Mouse (Mus musculus) neutrophil, adult 5-6 weeks (primary cell): ENCODE data around the gene H2-Eb2. TPM values are rescaled to one million over a fixed set of nuclear protein-coding genes. Genes with fewer than 3 reads are reported as not detected.
"Not testable (repeated sequence)": the region's sequence is repeated elsewhere in the genome, so short reads cannot be mapped to it uniquely, and the experiment has no call there.

Experiments
- ATAC-seq: fragments of 151-379, 151-347 bp; 2 replicates; pipeline ENCODE4 v1.8.0; 2017; ENCODE audit warnings: mild to moderate bottlenecking, moderate TSS enrichment; ENCODE audit not compliant: insufficient number of reproducible peaks, poor library complexity, low FRiP score, severe bottlenecking; ENCODE audit errors: extremely low read depth
- total RNA-seq: library from RNA; stranded (forward); fragments of 200-1000 nt; gene quantifications from 2 replicates; pipeline ENCODE4 v1.2.3, GENCODE M21; 2017

H2-Eb2 gene
- total RNA-seq, 1 experiment from 2014 or later, result 52.6 TPM

DNA sequence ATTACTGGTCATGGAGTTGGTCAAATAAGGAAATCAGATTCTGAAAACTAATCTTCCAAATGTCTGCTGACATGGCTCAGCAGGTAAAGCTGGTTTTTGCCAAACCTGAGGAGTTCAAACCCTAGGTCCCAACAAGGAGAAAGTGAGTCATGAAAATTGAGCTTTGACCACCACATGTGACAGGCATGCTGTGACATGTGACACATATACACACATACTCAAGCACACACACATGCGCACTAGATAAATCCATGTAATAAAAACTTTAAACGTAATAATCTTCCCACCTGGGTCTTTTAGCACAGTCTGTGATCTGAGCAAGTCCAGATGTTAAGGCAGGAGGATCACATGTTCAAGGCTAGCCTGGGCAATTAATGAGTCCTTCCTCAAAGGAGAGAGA is 21.7 kb upstream of the H2-Eb2 start:
- ATAC-seq, result no peak

DNA sequence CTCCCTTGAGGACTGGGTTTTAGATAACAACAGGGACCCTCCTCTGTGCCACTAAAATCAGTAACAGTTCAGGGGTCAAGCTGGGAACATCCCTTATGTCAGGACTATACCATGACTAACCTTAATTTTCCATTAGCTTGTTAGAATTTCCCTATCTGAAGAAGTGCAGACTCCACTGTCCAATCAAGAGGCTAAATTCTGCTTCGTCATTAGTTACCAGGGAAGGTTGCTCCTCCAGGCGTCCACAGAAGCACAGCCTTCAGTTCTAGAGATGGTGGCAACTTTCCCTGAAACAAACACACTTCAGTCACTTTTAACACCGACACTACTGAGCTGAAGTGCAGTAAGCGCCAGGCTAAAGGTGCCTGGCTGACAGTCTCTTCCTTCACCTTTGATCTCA is 20.7 kb upstream of the H2-Eb2 start:
- ATAC-seq, result peak; percentile 52

DNA sequence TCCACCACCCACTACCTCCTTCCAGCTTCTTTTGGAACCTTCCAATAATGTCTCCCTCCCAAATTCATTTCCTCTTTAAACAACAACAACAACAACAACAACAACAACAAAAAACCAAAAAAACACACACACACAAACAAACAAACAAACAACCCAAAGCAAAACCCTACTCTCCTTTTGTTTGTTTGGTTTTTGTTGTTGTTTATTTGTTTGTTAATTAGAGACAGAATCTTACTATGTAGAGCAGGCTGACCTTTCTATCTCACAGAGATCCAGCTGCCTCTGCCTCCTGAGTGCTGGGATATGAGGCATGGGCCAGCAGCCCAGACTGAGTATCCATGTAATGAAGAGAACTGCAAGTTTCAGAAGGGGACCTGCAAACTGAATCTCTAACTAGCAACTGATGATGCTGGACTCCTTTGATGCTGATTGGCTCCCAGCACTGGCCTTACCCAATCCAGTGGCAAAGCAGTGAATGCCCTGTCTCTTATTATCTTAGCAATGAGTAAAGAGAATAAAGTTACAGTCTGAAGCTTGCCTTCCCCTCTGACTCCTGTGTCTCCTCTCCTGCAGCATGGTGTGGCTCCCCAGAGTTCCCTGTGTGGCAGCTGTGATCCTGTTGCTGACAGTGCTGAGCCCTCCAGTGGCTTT is 20.0 kb upstream of the H2-Eb2 start, which contains the start of gene H2-Eb1:
H2-Eb1 (plus strand) TSS at position 488 of the 651 bp plus-strand sequence.
- ATAC-seq, result peak; percentile 57

DNA sequence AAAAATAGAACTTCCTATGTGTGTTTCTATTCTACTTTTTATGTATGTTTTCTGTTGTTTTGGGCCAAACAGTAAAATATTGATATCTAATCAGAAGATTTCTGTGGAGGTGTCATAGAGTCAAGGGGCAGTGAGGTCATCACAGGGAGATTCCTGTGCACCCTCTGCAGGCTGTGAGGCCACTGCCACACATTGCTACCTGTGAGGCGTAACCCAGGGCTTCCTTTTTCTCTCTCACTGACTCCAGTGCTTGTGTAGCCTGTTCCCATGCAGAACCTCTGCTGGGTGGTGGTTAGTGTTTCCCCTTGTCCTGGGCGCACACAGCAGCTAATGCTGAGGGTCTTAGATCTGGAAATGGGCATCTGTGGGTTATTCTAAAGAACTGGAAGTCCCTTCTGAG is 19.1 kb upstream of the H2-Eb2 start:
- no peak for ATAC-seq

DNA sequence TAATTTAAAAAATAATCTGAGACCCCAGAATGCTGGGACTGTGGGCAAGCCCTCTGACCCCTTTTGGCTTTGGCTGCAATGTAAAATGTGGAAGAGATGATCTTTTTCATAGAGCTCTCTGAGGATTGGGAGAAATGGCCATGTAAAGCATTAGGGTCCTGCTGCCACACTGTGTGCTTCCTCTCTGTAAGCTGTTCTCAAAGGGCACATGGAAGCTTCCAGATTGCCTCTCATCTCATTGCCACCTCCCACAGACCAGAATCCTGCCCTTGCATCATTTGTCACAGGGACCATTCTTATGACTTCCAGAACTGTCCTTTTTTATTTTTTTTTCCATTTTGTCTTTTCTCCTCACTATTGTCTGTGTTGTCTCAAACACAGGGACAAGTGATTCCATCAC is 18.2 kb upstream of the H2-Eb2 start:
- ATAC-seq, result no peak

DNA sequence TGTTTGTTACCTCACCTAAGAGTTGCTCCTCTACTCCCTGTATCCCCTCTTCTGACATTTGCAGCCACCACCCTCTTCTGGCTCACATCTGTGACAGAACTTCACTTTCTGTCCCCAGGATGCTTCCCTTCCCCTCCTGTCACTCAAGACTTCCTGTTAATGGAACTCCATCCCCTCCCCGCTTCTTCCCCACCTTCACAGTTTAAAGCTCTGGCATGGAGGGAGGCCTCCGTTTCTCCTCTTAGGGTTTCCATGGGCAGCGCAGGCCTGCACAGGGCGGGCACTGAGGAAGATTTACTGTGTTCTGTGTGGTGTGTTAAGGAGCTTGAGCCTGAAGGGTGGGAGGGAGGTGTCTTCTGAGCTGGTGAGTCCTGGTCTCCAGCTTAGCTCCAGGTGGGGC is 17.3 kb upstream of the H2-Eb2 start:
- no peak for ATAC-seq

DNA sequence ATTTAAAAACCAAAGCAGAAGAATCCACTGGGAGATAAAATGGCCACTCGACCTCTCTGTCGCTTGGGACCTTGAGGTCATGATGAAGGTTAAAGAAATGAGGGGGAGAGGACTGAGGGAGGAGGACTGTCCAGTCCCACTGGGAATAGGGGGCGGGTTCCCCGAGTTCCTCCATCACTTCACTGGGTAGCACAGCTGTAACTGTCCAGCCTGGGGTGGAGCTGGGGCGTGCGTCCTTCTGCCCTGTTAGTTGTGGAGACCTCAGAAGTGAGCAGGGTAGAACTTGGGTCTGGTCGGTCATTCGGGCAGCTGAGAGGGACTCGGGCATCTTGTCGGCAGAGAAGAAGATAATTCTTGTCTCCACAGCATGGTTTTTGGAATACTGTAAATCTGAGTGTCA is 16.2 kb upstream of the H2-Eb2 start:
- no peak for ATAC-seq

DNA sequence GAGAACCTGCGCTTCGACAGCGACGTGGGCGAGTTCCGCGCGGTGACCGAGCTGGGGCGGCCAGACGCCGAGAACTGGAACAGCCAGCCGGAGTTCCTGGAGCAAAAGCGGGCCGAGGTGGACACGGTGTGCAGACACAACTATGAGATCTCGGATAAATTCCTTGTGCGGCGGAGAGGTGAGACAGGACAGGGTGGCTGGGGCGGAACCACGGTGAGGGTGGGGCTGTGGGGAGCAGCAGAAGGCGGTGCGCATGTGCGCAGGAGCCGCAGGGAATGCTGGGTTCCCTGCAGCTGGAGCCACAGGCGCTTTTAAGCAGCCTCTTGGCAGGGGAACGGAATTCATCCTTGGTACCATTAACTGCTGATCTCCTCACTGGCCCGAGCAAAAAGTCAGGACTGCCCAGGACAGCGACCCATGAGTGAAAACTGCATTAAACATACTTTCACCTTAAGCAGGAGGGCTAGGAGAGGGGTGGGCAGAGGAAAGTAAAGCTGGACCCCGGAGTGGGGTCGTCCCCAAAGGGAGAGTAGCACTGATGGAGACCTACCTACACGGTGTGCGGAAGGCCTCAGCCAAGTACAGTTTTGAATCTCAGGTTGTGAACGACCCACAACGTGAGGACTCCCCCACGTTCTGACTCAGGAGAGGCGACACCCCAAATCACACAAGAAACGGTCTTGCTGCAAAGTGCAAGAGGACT is 15.6 kb upstream of the H2-Eb2 start:
- no peak for ATAC-seq

DNA sequence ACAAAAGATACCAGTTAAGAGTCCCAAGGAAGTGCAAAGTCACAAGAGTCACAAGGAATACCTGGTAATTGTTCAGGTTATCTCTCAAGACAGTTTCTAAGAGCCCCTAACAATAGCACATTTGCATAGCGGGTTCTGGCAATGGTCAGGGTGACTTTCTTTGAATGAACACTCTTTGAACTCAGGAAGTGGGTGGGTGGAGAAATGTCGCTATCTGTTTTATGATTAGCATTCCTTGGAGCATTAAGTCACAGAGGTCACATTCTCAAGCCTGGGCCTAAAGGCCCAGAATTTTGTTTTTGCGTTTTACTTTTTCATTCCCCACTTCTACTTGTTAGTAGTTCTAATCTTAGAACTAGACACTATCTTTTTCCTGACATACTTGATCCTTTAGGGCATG is 14.9 kb upstream of the H2-Eb2 start:
- not testable (repeated sequence) for ATAC-seq

DNA sequence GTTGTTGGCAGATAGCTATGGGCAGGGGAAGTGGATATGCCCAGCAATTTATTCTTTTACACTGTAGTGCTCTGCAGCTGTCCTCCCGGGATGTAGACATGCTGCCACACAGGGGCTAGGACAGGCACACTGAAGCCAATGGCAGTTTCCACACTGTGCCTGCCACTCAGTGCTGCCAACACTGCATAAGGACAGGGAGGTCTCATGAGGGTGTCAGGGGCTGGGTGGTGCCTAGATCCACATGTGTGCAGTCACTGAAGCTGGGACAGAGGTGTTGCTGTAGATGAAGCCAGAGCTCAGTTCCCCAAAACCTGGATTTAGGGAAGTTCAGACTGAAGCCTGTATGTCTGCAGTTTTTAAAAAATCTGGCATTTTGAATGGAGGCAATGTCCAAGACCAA is 13.3 kb upstream of the H2-Eb2 start:
- ATAC-seq, result no peak

DNA sequence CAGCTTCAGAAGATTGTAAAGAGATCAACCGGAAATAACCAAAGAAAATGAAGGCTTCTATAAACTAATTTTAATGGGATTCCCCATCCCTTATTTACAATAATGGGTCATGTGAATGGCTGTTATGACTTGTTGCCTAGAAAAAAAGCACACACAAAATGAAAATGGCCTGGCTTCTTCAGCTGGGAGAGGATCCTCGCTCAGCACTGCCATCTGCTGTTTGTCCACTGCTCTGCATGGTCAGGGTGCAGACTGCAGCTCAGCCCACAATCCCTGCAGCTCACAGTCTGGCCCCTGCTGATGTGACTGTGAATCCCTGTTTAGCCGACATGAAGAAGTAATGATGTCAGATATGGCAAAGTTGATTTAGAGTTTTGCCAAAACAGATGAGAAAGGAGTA is 12.1 kb upstream of the H2-Eb2 start:
- peak; percentile 69 for ATAC-seq

DNA sequence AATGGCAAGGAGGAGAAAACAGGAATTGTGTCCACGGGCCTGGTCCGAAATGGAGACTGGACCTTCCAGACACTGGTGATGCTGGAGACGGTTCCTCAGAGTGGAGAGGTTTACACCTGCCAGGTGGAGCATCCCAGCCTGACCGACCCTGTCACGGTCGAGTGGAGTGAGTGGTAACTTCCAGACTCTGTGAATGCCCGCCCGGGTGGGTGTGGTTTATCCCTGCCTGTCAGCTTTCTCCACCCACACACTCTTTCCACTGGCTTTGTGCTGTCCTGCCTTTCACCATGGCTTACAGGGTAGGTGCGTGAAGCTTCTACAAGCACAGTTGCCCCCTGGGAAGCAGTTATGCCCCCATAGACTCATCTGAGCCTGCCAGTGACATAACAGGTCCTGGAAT is 11.2 kb upstream of the H2-Eb2 start:
- no peak for ATAC-seq

DNA sequence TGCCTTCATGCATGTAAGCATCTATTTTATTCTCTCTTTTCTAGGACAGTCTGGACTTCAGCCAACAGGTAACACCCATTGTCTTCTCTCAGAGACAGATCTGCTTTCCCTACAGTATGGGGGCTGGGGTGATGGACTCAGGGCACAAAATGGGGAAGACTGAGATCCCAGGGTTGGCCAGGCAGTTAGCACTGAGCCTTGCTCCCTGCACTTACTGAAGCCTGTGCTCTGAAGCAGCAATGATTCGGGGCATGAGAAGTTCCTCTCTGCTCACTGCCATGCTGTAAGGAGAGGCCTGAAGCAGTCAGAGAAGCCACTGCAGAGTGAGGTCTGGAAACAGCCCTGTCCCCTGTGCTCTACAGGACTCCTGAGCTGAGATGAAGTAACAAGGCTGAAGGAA is 10.0 kb upstream of the H2-Eb2 start:
- ATAC-seq, result no peak

DNA sequence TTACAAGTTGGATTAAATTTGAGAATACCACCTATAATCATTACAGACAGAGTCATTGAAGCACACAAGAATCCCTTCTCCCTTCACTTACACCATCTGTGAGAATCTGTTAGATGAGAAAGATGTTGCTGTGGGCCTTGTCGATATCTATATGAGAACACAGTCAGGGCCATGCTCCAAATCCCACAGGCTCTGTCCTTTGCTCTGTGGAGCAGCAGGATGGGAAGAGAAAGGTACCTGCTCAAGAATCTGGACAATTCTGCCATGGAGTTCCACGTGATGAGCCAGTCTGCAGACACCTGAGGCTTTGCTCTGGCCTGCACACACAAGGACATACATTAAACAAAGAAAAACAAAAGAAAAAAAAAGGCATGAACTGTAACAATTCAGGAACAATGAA is 8.8 kb upstream of the H2-Eb2 start:
- no peak for ATAC-seq

DNA sequence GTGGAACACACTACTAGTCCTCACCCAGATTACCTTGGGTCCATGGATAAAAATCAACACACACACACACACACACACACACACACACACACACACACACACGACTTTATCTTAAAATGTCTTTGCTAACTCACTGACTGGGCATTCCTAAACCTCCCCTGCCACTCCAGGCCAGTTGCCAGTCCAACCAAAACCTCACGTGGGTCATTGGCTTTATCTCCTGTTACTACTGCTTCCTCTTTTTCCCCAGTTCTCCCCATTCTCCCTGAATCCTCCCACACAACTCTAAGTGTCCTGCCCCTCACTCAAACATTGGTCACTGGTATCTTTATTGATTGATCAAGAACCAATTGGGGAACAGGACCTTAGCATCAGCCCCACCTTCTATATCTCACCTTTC is 8.2 kb upstream of the H2-Eb2 start:
- no peak for ATAC-seq

DNA sequence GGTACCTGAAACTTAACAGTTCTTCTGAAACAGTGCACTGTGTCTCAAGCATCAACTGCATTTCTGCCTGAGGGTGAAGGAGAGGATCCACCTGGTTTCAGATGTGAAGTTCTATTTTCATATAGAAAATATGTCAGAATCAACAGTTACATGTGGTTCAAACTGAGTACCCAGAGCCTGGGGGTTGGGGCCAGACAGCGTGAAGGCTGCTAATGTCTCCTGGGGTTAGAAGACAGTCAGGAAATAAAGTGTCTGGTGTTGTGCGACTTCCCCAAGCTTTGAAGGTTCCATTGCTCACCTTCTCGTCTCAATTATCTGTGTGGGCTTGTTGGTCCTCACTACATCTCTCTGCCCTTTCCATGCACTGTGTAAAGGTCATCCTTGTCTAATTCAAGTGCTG is 908 bp downstream of the H2-Eb2 start:
- ATAC-seq, result no peak

DNA sequence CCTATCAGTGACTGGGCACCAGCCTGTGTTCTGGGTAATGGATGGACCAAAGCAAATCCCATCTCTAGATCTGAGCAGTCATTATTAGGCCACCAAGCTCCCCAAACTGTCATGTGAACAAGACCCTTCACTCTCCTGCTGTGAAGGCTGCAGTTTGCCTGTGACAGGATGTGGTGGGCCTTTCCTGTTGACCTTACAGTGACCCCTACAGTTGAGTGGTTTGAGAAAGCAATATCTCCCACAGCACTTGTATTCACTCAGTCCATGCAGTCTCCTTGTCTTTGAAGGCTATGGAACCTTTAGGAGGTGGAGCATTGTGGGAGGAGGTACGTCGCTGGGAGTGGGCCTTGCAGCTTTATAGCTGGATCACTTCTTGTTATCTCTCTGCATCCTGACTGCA is 4.3 kb downstream of the H2-Eb2 start:
- peak; percentile 55 for ATAC-seq

DNA sequence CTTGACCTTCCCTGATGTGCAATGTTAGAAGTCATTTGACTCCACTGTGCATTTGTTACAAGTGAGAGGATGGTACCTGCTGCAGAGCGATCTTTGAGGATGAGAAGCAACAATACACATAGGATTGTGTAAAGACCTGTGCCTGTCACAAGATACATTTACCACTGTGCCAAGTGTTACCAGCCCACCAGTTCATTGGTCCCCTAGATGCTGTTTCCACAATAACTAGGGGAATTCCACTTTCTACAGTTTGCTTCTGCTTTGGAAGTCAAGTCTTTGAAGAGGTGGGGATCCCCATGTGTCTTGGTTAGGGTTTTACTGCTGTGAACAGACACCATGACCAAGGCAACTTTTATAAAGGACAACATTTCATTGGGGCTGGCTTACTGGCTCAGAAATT is 5.7 kb downstream of the H2-Eb2 start:
- ATAC-seq, result no peak

DNA sequence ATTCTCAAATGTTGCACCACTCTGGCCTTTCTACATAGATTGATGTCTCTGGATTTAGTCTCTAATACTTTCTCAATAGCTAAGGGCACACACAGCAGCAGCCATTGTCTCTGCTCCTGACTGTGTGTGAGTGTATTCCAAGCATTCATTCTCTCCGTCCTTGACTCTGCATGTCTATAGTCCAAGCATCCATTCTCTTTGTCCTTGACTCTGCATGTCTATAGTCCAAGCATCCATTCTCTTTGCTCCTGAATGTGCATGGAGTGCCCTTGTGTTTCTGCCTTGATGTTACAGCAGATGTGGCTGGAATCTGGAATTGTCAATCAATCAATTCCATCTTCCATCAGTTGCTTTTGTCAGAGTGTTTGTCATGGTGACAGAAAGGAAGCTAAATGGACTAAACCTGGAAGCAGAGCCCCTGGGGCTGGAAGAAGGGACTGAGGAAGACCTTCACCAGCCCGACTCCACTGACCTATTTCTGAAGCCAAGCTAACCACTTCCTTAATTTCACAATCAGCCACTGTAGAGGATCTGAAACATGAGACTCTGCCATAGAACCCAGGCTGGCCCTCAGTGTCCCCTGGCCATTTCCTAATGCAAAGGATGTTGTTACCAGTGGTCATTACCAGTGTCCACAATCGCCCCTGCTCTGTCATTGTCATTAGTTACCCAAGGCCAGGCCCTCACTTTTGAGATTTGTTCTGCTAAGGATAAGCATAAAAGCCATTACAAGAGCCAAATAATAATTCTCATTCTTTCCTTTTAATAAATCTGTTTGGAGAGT is 15.3 kb downstream of the H2-Eb2 start:
- peak; percentile 65 for ATAC-seq

DNA sequence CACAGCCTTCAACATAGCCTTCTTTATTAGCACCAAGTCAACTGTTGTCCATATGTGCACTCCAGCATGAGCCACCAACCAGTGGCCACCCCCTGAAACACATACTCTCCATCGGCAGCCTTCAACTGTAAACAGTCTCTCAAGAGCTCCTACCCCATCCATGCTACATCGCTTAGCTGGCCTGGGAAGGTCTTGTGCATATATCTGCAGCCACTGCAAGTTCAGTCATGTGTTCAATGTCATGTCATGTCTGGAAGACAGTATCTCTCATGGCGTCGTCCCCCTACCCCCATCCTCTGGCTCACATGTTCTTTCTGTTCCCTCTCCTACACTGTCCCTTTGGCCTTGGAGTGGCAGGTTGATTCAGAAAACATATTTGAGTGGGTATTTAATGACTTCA is 19.4 kb downstream of the H2-Eb2 start:
- ATAC-seq, result no peak
